Mouse (Mus musculus): Measurements from ENCODE around the gene Soat2.

GRCm38 (mm10) chr15:102102548-102103121 is 47.7 kb upstream of the Soat2 start:
- no peak for TF ChIP-seq CTCF (IDR thresholded peaks at IDR 0.05; ENCODE audit: extremely low read depth, insufficient read depth, low read length)
- TF ChIP-seq POLR2A (IDR thresholded peaks at IDR 0.05; ENCODE audit: extremely low read depth, insufficient read depth, low read length): no peak
